Mouse (Mus musculus) lung, embryonic 15.5 days (tissue): Measurements from ENCODE around the gene Neil1. TPM values are rescaled to one million over a fixed set of nuclear protein-coding genes. Genes with fewer than 3 reads are reported as not detected.
A peak's percentile ranks its signal among the peaks of the same experiment; 100 is the strongest.

Experiments used
- ATAC-seq: fragments of 200-750 bp; cut with Nextera tagmentation; 2 replicates; pipeline ENCODE4 v1.8.0; 2017; ENCODE audit warnings: moderate number of reproducible peaks, borderline replicate concordance; ENCODE audit not compliant: low FRiP score, low TSS enrichment; ENCODE audit errors: extremely low read depth
- H3K27ac ChIP-seq: fragments of 300-500 bp; sonication (generic); 2 replicates; pipeline ENCODE4 v1.5.1; 2015; ENCODE audit warnings: moderate library complexity, mild to moderate bottlenecking, inconsistent platforms
- H3K27me3 ChIP-seq: fragments of 300-500 bp; sonication (generic); 2 replicates; pipeline ENCODE4 v1.6.1; 2015; ENCODE audit warnings: inconsistent platforms
- H3K36me3 ChIP-seq: fragments of 300-500 bp; sonication (generic); 2 replicates; pipeline ENCODE4 v1.6.1; 2015; ENCODE audit warnings: inconsistent platforms
- H3K4me1 ChIP-seq: fragments of 300-500 bp; sonication (generic); 2 replicates; pipeline ENCODE4 v1.6.1; 2015; ENCODE audit warnings: inconsistent platforms
- H3K4me2 ChIP-seq: fragments of 300-500 bp; sonication (generic); 2 replicates; pipeline ENCODE4 v1.6.1; 2015; ENCODE audit warnings: inconsistent platforms, mild to moderate bottlenecking, moderate library complexity
- H3K4me3 ChIP-seq: fragments of 300-500 bp; sonication (generic); 2 replicates; pipeline ENCODE4 v1.5.1; 2015; ENCODE audit warnings: mild to moderate bottlenecking, inconsistent platforms
- H3K9ac ChIP-seq: fragments of 300-500 bp; sonication (generic); 2 replicates; pipeline ENCODE4 v1.6.1; 2015; ENCODE audit warnings: inconsistent platforms
- H3K9me3 ChIP-seq: fragments of 300-500 bp; sonication (generic); 2 replicates; pipeline ENCODE4 v1.6.1; 2016; ENCODE audit warnings: inconsistent platforms
- WGBS: fragments of 180-500 bp; shearing (Covaris S2); methylation state at CpG from one replicate; pipeline ENCODE4 v1.1.7; 2015; 5-methylcytosine and 5-hydroxymethylcytosine counted together
- polyA plus RNA-seq: library from polyadenylated mRNA; unstranded; fragments of >200 nt; fragmentation: Nextera tagmentation; extraction: Ambion mirVana; gene quantifications from 2 replicates; pipeline ENCODE4 v1.2.1, GENCODE M21; 2015

Neil1 gene
- polyA plus RNA-seq, 1 experiment from 2014 or later, result 10.0 TPM

- H3K4me3 ChIP-seq, result no peak overlapping the region
- H3K36me3 ChIP-seq, result peaks cover 52% of the 10 kb centered on the region
- no peak overlapping the region for H3K4me2 ChIP-seq
- no peak overlapping the region for H3K27ac ChIP-seq
- no peak for ATAC-seq
- H3K9me3 ChIP-seq, result no peaks in the 10 kb centered on the region
- no peak overlapping the region for H3K9ac ChIP-seq
- H3K27me3 ChIP-seq, result no peaks in the 10 kb centered on the region
- 78% methylated on average over 9 of the region's 9 CpGs for WGBS
- H3K4me1 ChIP-seq, result no peaks in the 10 kb centered on the region
Measured at GRCm38 (mm10) chr9:57137777-57138176, 10.3 kb downstream of the Neil1 start.

GRCm38 (mm10) chr9:57137246-57137645 lies 10.9 kb downstream of the Neil1 start:
- H3K36me3 ChIP-seq, result peaks cover 51% of the 10 kb centered on the region
- no peak overlapping the region for H3K9ac ChIP-seq
- no peaks in the 10 kb centered on the region for H3K9me3 ChIP-seq
- ATAC-seq, result no peak
- no peak overlapping the region for H3K27ac ChIP-seq
- no peaks in the 10 kb centered on the region for H3K27me3 ChIP-seq
- no peaks in the 10 kb centered on the region for H3K4me1 ChIP-seq
- H3K4me2 ChIP-seq, result no peak overlapping the region
- no peak overlapping the region for H3K4me3 ChIP-seq
- WGBS, result 81% methylated on average over 6 of the region's 6 CpGs

- peak within 1 kb of the TSS; percentile 88 for H3K4me2 ChIP-seq
- ATAC-seq, result peak; percentile 93
- peak within 1 kb of the TSS; percentile 80 for H3K9ac ChIP-seq
- H3K9me3 ChIP-seq, result no peaks in the 10 kb centered on the region
- H3K27me3 ChIP-seq, result no peaks in the 10 kb centered on the region
- peak within 1 kb of the TSS; percentile 96 for H3K27ac ChIP-seq
- peaks cover 14% of the 10 kb centered on the region for H3K4me1 ChIP-seq
- peak within 1 kb of the TSS; percentile 69 for H3K4me3 ChIP-seq
- H3K36me3 ChIP-seq, result peaks cover 34% of the 10 kb centered on the region
- under 1% methylated on average over 55 of the region's 58 CpGs for WGBS
Measured at GRCm38 (mm10) chr9:57130577-57131433, 17.3 kb downstream of the Neil1 start, which contains the start of gene Man2c1. Man2c1 (plus strand) TSS chr9:57130690.

- peaks cover 14% of the 10 kb centered on the region for H3K4me1 ChIP-seq
- H3K36me3 ChIP-seq, result peaks cover 39% of the 10 kb centered on the region
- H3K9me3 ChIP-seq, result no peaks in the 10 kb centered on the region
- H3K9ac ChIP-seq, result no peak overlapping the region
- no peaks in the 10 kb centered on the region for H3K27me3 ChIP-seq
- H3K4me3 ChIP-seq, result peak overlapping the region; percentile 69
- H3K27ac ChIP-seq, result no peak overlapping the region
- ATAC-seq, result no peak
- peak overlapping the region; percentile 88 for H3K4me2 ChIP-seq
Measured at GRCm38 (mm10) chr9:57129641-57130040, 18.5 kb downstream of the Neil1 start.

GRCm38 (mm10) chr9:57117261-57117755 lies 30.8 kb downstream of the Neil1 start:
- Histone ChIP-seq H3K27me3 (no peaks in the 10 kb centered on the region), H3K4me2 (no peak overlapping the region), H3K4me1 (no peaks in the 10 kb centered on the region), H3K36me3 (peaks cover 86% of the 10 kb centered on the region), H3K27ac (no peak overlapping the region), H3K9ac (no peak overlapping the region), H3K9me3 (no peaks in the 10 kb centered on the region), H3K4me3 (no peak overlapping the region)
- ATAC-seq, result no peak
- WGBS, result 88% methylated on average over 13 of the region's 13 CpGs

Other genes starting within 250 kb of the Neil1 start
- gene Snx33, start 219.9 kb downstream of the Neil1 start, polyA plus RNA-seq, result 10.8 and 11.4 TPM in 2 replicates
- gene Imp3, start 210.8 kb downstream of the Neil1 start, polyA plus RNA-seq, result 78.0 and 82.1 TPM in 2 replicates
- 23.2 and 24.6 TPM in 2 replicates for gene Snupn, start 197.4 kb downstream of the Neil1 start, polyA plus RNA-seq
- gene Ptpn9, start 153.4 kb downstream of the Neil1 start, polyA plus RNA-seq, result 25.5 and 26.4 TPM in 2 replicates
- 33.5 and 33.9 TPM in 2 replicates for gene Sin3a, start 76.3 kb downstream of the Neil1 start, polyA plus RNA-seq
- 59.6 and 63.0 TPM in 2 replicates for gene Man2c1, start 17.6 kb downstream of the Neil1 start, polyA plus RNA-seq
- gene Commd4, start 10.0 kb upstream of the Neil1 start, polyA plus RNA-seq, result 87.1 and 98.9 TPM in 2 replicates
- not detected in 2 replicates for gene Trcg1, start 88.3 kb upstream of the Neil1 start, polyA plus RNA-seq
- 19.5 and 21.7 TPM in 2 replicates for gene 1700017B05Rik, start 114.3 kb upstream of the Neil1 start, polyA plus RNA-seq